Mouse (Mus musculus) lung, embryonic 15.5 days (tissue): Measurements from ENCODE around the gene Olfr10. TPM values are rescaled to one million over a fixed set of nuclear protein-coding genes. Genes with fewer than 3 reads are reported as not detected.

ENCODE experiments used
- ATAC-seq: fragments of 200-750 bp; cut with Nextera tagmentation; 2 replicates; pipeline ENCODE4 v1.8.0; 2017; ENCODE audit warnings: moderate number of reproducible peaks, borderline replicate concordance; ENCODE audit not compliant: low FRiP score, low TSS enrichment; ENCODE audit errors: extremely low read depth
- H3K27ac ChIP-seq: fragments of 300-500 bp; sonication (generic); 2 replicates; pipeline ENCODE4 v1.5.1; 2015; ENCODE audit warnings: moderate library complexity, mild to moderate bottlenecking, inconsistent platforms
- H3K27me3 ChIP-seq: fragments of 300-500 bp; sonication (generic); 2 replicates; pipeline ENCODE4 v1.6.1; 2015; ENCODE audit warnings: inconsistent platforms
- H3K36me3 ChIP-seq: fragments of 300-500 bp; sonication (generic); 2 replicates; pipeline ENCODE4 v1.6.1; 2015; ENCODE audit warnings: inconsistent platforms
- H3K4me1 ChIP-seq: fragments of 300-500 bp; sonication (generic); 2 replicates; pipeline ENCODE4 v1.6.1; 2015; ENCODE audit warnings: inconsistent platforms
- H3K4me2 ChIP-seq: fragments of 300-500 bp; sonication (generic); 2 replicates; pipeline ENCODE4 v1.6.1; 2015; ENCODE audit warnings: inconsistent platforms, mild to moderate bottlenecking, moderate library complexity
- H3K4me3 ChIP-seq: fragments of 300-500 bp; sonication (generic); 2 replicates; pipeline ENCODE4 v1.5.1; 2015; ENCODE audit warnings: mild to moderate bottlenecking, inconsistent platforms
- H3K9ac ChIP-seq: fragments of 300-500 bp; sonication (generic); 2 replicates; pipeline ENCODE4 v1.6.1; 2015; ENCODE audit warnings: inconsistent platforms
- H3K9me3 ChIP-seq: fragments of 300-500 bp; sonication (generic); 2 replicates; pipeline ENCODE4 v1.6.1; 2016; ENCODE audit warnings: inconsistent platforms
- WGBS: fragments of 180-500 bp; shearing (Covaris S2); methylation state at CpG from one replicate; pipeline ENCODE4 v1.1.7; 2015; 5-methylcytosine and 5-hydroxymethylcytosine counted together
- polyA plus RNA-seq: library from polyadenylated mRNA; unstranded; fragments of >200 nt; fragmentation: Nextera tagmentation; extraction: Ambion mirVana; gene quantifications from 2 replicates; pipeline ENCODE4 v1.2.1, GENCODE M21; 2015

Gene Olfr10
- polyA plus RNA-seq = not detected in 2 replicates

DNA sequence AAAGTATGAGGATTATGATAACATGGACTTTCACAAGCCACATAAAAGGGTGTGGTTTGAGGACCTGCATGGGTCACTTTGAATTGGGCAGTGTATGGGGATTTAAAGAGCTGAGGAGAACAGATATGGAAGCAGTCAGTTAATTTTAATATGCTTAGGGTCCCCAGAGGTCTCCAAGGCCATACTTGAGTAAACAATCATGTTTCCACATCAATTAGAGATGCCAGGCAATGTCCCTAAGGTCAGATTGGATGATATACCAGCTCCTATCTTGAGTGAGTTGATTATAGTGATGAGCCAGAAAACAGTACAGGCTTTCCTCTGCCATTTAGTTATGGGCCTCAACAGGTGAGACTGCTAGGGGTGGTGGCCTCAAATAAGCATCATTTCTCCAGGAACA is at the start of gene Olfr10:
TSS of gene Olfr10 (plus strand) at position 301 of the 400 bp plus-strand sequence.
- Histone ChIP-seq H3K4me1 (no peaks in the 10 kb centered on the region), H3K27ac (no peak within 1 kb of the TSS), H3K4me2 (no peak within 1 kb of the TSS), H3K4me3 (no peak within 1 kb of the TSS), H3K9ac (no peak within 1 kb of the TSS), H3K36me3 (no peaks in the 10 kb centered on the region), H3K9me3 (no peaks in the 10 kb centered on the region), H3K27me3 (no peaks in the 10 kb centered on the region)
- no peak for ATAC-seq

DNA sequence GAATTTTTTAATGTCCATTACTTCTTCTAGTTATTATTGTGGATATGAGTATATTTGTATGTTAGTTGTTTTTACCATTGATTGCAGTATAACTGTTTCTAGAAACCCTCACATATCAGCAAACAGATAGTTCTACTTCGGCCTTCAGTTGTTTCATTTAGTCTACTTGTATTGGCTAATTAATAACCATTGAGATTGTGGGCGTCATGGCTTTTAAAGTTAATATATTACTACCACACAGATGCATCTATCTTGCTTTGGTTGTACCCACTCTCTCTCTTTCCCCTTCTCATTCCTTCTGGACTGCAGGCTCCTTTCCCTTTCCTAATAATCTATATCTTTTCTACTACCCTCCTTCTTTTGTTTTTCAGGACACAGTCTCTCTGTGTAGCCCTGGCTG is 45.2 kb upstream of the Olfr10 start:
- Histone ChIP-seq H3K4me3 (no peak overlapping the region), H3K9ac (no peak overlapping the region), H3K27me3 (no peaks in the 10 kb centered on the region), H3K4me2 (no peak overlapping the region), H3K9me3 (no peaks in the 10 kb centered on the region), H3K36me3 (peaks cover 41% of the 10 kb centered on the region), H3K27ac (no peak overlapping the region), H3K4me1 (peaks cover 1% of the 10 kb centered on the region)
- 74% methylated on average over 2 of the region's 2 CpGs for WGBS
- ATAC-seq = no peak

DNA sequence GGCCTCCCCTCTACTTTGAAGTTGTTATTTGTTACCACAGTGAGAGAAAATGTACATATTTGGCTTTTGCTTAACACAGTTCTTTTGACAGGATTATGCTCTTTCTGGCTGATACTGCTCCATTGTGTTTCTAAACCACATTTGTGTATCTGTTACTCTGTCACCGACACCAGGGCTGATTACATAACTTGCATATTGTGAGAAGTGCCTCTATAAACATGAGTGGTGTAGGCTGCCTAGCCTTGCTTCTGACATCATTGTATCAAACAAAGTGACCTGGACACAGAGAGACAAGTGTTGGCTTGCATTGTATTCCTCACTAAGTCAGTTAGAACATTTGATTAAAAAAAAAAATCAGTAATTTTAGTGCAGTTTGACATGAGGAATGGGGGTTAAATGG is 44.7 kb upstream of the Olfr10 start:
- Histone ChIP-seq H3K4me3 (no peak overlapping the region), H3K9me3 (no peaks in the 10 kb centered on the region), H3K36me3 (peaks cover 37% of the 10 kb centered on the region), H3K27me3 (no peaks in the 10 kb centered on the region), H3K27ac (no peak overlapping the region), H3K9ac (no peak overlapping the region), H3K4me2 (no peak overlapping the region), H3K4me1 (peaks cover 5% of the 10 kb centered on the region)
- no peak for ATAC-seq
- 46% methylated on average over 1 of the region's 1 CpGs for WGBS

DNA sequence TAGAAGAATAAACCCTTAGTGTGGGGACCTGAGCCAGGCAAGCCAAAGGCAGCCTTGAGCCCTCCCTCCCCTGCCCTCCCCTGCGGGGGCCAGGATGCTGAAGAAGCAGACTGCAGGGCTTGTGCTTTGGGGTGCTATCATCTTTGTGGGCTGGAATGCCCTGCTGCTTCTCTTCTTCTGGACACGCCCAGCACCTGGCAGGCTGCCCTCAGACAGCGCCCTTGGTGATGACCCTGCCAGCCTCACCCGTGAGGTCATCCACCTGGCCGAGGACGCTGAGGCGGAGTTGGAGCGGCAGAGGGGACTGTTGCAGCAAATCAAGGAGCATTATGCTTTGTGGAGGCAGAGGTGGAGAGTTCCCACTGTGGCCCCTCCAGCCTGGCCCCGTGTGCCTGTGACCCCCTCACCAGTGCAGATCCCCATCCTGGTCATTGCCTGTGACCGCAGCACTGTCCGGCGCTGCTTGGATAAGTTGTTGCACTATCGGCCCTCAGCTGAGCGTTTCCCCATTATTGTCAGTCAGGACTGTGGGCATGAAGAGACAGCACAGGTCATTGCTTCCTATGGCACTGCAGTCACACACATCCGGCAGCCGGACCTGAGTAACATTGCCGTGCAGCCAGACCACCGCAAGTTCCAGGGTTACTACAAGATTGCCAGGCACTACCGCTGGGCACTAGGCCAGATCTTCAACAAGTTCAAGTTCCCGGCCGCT is 43.8 kb upstream of the Olfr10 start:
- no peak for ATAC-seq
- H3K9ac ChIP-seq = no peak overlapping the region
- H3K9me3 ChIP-seq = no peaks in the 10 kb centered on the region
- peaks cover 5% of the 10 kb centered on the region for H3K4me1 ChIP-seq
- no peak overlapping the region for H3K27ac ChIP-seq
- no peak overlapping the region for H3K4me3 ChIP-seq
- no peak overlapping the region for H3K4me2 ChIP-seq
- H3K36me3 ChIP-seq = peaks cover 39% of the 10 kb centered on the region
- WGBS = 89% methylated on average over 21 of the region's 21 CpGs
- H3K27me3 ChIP-seq = no peaks in the 10 kb centered on the region

DNA sequence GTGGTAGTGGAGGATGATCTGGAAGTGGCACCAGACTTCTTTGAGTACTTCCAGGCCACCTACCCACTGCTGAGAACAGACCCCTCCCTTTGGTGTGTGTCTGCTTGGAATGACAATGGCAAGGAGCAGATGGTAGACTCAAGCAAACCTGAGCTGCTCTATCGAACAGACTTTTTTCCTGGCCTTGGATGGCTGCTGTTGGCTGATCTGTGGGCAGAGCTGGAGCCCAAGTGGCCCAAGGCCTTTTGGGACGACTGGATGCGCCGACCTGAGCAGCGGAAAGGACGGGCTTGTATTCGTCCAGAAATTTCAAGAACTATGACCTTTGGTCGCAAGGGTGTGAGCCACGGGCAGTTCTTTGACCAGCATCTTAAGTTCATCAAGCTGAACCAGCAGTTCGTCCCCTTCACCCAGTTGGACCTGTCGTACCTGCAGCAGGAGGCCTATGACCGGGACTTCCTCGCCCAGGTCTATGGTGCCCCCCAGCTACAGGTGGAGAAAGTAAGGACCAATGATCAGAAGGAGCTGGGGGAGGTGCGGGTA is 43.2 kb upstream of the Olfr10 start:
- H3K27ac ChIP-seq = no peak overlapping the region
- H3K4me3 ChIP-seq = no peak overlapping the region
- WGBS = 91% methylated on average over 14 of the region's 14 CpGs
- no peak overlapping the region for H3K9ac ChIP-seq
- no peak for ATAC-seq
- no peaks in the 10 kb centered on the region for H3K9me3 ChIP-seq
- H3K36me3 ChIP-seq = peaks cover 39% of the 10 kb centered on the region
- H3K27me3 ChIP-seq = no peaks in the 10 kb centered on the region
- peaks cover 5% of the 10 kb centered on the region for H3K4me1 ChIP-seq
- no peak overlapping the region for H3K4me2 ChIP-seq

DNA sequence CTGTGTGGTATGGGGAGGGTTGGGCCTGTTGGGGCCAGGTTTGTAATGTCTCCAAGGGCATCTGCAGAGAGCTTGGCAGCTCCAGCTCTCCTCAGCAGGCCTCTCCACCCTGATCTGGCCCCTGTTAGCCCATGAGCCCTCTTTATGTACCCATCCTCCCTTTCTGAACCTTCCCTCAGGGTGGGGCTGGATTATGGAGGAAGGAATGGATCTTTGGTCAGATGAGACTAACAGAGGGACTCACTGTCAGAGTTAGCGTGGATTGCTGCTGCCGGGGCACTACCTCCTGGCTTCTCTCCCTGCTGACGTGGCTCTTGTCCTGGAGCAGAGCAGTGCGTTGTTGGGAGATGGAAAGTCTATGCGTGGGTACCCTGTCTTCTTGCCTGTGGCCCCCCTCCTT is 42.3 kb upstream of the Olfr10 start:
- Histone ChIP-seq H3K9ac (no peak overlapping the region), H3K4me2 (no peak overlapping the region), H3K36me3 (peaks cover 39% of the 10 kb centered on the region), H3K4me3 (no peak overlapping the region), H3K4me1 (peaks cover 5% of the 10 kb centered on the region), H3K27ac (no peak overlapping the region), H3K9me3 (no peaks in the 10 kb centered on the region), H3K27me3 (no peaks in the 10 kb centered on the region)
- WGBS = 87% methylated on average over 5 of the region's 5 CpGs
- ATAC-seq = no peak

DNA sequence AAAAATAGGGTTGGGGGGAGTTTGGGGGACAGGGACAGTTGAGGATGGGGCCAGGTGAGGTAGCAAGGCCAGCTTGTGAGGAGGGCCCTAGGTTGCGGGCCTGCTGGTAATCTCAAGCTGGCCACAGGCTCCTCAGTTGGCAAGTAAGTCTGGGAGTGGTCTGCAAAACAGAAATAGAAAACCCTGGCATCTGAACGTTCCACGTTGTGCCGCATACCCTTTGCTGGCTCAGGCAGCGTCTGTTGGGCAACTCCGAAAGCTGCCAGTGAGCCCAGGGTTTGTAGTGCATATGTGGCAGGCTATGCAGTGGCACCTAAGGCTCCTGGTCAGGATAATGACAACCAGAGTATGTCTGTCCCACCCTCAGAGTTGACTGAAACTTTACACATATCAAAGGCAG is 41.4 kb upstream of the Olfr10 start:
- peaks cover 39% of the 10 kb centered on the region for H3K36me3 ChIP-seq
- no peak overlapping the region for H3K9ac ChIP-seq
- no peak overlapping the region for H3K4me2 ChIP-seq
- H3K27ac ChIP-seq = no peak overlapping the region
- H3K27me3 ChIP-seq = no peaks in the 10 kb centered on the region
- no peak overlapping the region for H3K4me3 ChIP-seq
- no peak for ATAC-seq
- H3K9me3 ChIP-seq = no peaks in the 10 kb centered on the region
- H3K4me1 ChIP-seq = peaks cover 11% of the 10 kb centered on the region
- 90% methylated on average over 6 of the region's 6 CpGs for WGBS

DNA sequence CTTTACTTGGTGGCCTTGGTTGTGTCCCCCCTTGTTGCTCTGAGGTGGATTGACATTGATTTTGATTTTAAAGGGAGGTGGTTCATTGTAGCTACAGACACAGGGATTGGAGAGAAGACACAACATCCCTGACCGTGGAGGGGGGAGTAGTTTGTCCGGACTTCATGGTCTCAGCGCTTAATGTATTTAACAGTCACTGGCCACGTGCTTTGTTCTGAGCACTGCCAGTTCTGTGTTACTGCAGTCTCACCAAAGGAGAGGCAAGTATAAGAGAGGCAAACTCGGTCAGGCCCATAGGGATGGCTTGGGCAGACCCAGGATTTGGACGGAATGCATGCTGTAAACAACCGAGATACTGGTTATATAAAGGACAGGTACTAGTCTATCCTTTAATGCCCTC is 40.5 kb upstream of the Olfr10 start:
- no peak overlapping the region for H3K9ac ChIP-seq
- no peak overlapping the region for H3K27ac ChIP-seq
- peaks cover 11% of the 10 kb centered on the region for H3K4me1 ChIP-seq
- H3K4me2 ChIP-seq = no peak overlapping the region
- 85% methylated on average over 7 of the region's 7 CpGs for WGBS
- no peak overlapping the region for H3K4me3 ChIP-seq
- H3K36me3 ChIP-seq = peaks cover 35% of the 10 kb centered on the region
- no peaks in the 10 kb centered on the region for H3K9me3 ChIP-seq
- ATAC-seq = no peak
- no peaks in the 10 kb centered on the region for H3K27me3 ChIP-seq

DNA sequence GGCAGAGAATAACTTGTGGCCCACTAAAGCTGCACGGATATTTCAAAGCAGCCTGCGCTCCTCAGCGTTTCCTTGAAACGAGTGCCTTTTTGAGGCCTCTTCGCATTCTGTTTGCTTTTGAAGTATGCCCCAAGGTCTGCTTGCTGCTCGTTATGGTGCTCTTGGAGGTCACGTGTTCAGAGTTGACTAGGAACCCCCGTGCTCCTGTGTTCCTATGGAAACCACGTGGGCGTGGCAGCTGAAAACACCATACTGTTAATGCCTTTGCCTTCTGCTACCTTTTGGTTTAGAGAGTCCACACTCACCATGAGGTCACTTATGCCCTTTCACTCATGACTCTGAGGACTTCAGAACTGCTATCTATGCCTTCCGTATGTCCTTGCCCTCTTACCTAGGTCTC is 39.9 kb upstream of the Olfr10 start:
- 54% methylated on average over 11 of the region's 11 CpGs for WGBS
- peaks cover 35% of the 10 kb centered on the region for H3K36me3 ChIP-seq

DNA sequence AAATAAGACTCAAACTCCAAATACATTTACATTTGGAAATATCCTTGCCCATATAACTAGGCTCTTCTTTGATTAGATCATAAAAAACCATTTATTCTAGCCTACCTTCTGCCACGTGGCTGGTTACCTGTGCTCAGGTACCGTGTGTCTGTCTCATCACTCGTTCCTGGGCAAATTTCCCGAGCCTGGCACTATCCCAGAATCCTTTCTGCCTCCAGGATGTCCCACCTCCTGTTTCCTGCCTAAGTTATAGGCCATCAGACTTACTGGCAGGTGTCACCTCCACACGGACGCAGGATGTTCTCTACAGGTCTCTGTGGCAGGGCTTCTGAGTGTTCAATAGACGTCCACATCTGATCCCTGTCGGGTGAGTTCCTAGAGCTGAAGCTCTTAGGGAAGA is 39.4 kb upstream of the Olfr10 start:
- WGBS = 85% methylated on average over 8 of the region's 8 CpGs
- Histone ChIP-seq H3K4me3 (no peak overlapping the region), H3K4me2 (no peak overlapping the region), H3K4me1 (peaks cover 11% of the 10 kb centered on the region), H3K27me3 (no peaks in the 10 kb centered on the region), H3K36me3 (peaks cover 32% of the 10 kb centered on the region), H3K9ac (no peak overlapping the region), H3K27ac (no peak overlapping the region), H3K9me3 (no peaks in the 10 kb centered on the region)
- no peak for ATAC-seq

More for the DNA sequence above, 39.9 kb upstream of the Olfr10 start:
- H3K27me3 ChIP-seq = no peaks in the 10 kb centered on the region
- H3K9ac ChIP-seq = no peak overlapping the region
- H3K27ac ChIP-seq = no peak overlapping the region
- peaks cover 11% of the 10 kb centered on the region for H3K4me1 ChIP-seq
- H3K4me2 ChIP-seq = no peak overlapping the region
- no peaks in the 10 kb centered on the region for H3K9me3 ChIP-seq
- ATAC-seq = no peak
- H3K4me3 ChIP-seq = no peak overlapping the region

DNA sequence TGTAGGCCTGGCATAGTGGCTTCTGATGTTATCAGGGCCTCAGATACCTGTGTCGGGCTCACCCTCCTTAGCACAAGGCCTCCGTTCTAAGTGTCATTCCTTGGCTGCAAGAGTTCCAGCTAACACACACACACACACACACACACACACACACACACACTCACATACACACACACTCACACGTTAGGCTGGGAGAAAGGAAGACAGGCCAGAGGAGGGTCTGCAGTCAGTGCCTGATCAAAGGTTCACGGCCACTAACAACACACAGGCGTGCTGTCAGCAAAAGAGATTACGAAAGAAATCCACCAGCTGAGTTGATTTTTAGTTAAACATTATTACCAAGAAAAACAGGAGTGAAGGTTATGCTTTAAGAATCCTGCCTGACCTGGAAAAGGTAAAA is 37.9 kb upstream of the Olfr10 start:
- WGBS = 36% methylated on average over 6 of the region's 6 CpGs
- peaks cover 11% of the 10 kb centered on the region for H3K4me1 ChIP-seq
- no peak for ATAC-seq
- no peaks in the 10 kb centered on the region for H3K27me3 ChIP-seq
- H3K4me3 ChIP-seq = no peak overlapping the region
- H3K27ac ChIP-seq = no peak overlapping the region
- H3K4me2 ChIP-seq = no peak overlapping the region
- no peaks in the 10 kb centered on the region for H3K9me3 ChIP-seq
- no peak overlapping the region for H3K9ac ChIP-seq
- peaks cover 18% of the 10 kb centered on the region for H3K36me3 ChIP-seq

DNA sequence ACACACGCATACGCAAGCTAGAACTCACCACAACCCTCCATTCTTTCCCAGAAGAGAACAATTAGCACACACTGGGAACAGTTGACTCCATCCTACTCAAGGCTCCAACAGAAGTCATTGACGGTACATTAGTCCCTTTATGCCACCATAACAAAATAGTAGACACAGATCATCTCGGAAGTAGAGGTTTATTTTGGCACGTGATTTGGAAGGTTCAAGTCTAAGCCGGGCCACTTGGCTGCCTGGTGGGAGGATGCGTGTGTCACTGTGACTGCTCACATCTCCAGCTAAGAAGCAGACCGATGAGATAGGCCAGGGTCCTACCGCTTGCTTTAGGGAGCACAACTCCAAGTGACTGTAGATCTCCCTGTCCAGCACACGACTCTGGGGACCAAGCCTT is 37.2 kb upstream of the Olfr10 start:
- Histone ChIP-seq H3K9ac (no peak overlapping the region), H3K4me1 (peaks cover 11% of the 10 kb centered on the region), H3K4me2 (no peak overlapping the region), H3K4me3 (no peak overlapping the region), H3K27me3 (no peaks in the 10 kb centered on the region), H3K36me3 (peaks cover 12% of the 10 kb centered on the region), H3K9me3 (no peaks in the 10 kb centered on the region), H3K27ac (0 out of 2 replicates have a peak overlapping the region, but pooled peaks have one; percentile 35)
- ATAC-seq = 0 out of 2 replicates have a peak, but pooled peaks have one; percentile 21
- 77% methylated on average over 10 of the region's 10 CpGs for WGBS
